Mouse (Mus musculus): Measurements from ENCODE around the gene Cars2. TPM values are rescaled to one million over a fixed set of nuclear protein-coding genes. Genes with fewer than 3 reads are reported as not detected.

The Cars2 gene
- total and polyA plus RNA-seq, 3 experiments = 62.8 to 63.8 TPM; not detected in 1

GRCm38 (mm10) chr8:11572428-11572827, 21.8 kb upstream of the Cars2 start:
- Histone ChIP-seq H3K4me3 (ENCODE audit: control insufficient read depth in 1 of 2, insufficient read depth in 1 of 2, low read depth in 2 of 2, low read length in 2 of 2) (no peak overlapping the region), H3K79me2 (ENCODE audit: control insufficient read depth, insufficient read depth, low read length, poor library complexity) (no peaks in the 10 kb centered on the region), H3K9ac (ENCODE audit: control insufficient read depth, low read depth, low read length, poor library complexity, severe bottlenecking) (no peak overlapping the region), H3K27me3 (ENCODE audit: control insufficient read depth in 1 of 2, insufficient read depth in 2 of 2, low read length in 2 of 2) (no peaks in the 10 kb centered on the region), H3K36me3 (ENCODE audit: control insufficient read depth in 1 of 2, insufficient read depth in 2 of 2, low read length in 2 of 2) (no peaks in the 10 kb centered on the region), H3K9me3 (replicated peaks; ENCODE audit: insufficient read depth, low read length) (no peaks in the 10 kb centered on the region), H3K27ac (ENCODE audit: control insufficient read depth, low read depth, low read length) (no peak overlapping the region), H3K4me1 (ENCODE audit: control insufficient read depth in 1 of 2, insufficient read depth in 2 of 2, low read length in 2 of 2) (no peaks in the 10 kb centered on the region)
- DNase-seq (ENCODE audit: low read depth, low spot score) = no peak
- TF ChIP-seq MEF2A (IDR thresholded peaks at IDR 0.05; ENCODE audit: extremely low read depth, insufficient replicate concordance, low read depth, low read length, poor library complexity, severe bottlenecking) (no peak), RCOR1 (IDR thresholded peaks at IDR 0.05; ENCODE audit: low read depth, low read length) (no peak), ZNF384 (IDR thresholded peaks at IDR 0.05; ENCODE audit: low read depth, low read length) (no peak), E2F4 (IDR thresholded peaks at IDR 0.05; ENCODE audit: borderline replicate concordance, low read depth, low read length) (no peak), MYB (IDR thresholded peaks at IDR 0.05; ENCODE audit: low read depth, low read length) (no peak), MXI1 (IDR thresholded peaks at IDR 0.05; ENCODE audit: low read depth, low read length) (no peak), POLR2AphosphoS2 (IDR thresholded peaks at IDR 0.05; ENCODE audit: low read length) (no peak), USF1 (IDR thresholded peaks at IDR 0.05; ENCODE audit: low read depth, low read length) (no peak), SMC3 (IDR thresholded peaks at IDR 0.05; ENCODE audit: low read depth, low read length) (no peak), UBTF (IDR thresholded peaks at IDR 0.05; ENCODE audit: borderline replicate concordance, insufficient read depth, low read depth, low read length) (no peak), POLR2AphosphoS5 (IDR thresholded peaks at IDR 0.05; ENCODE audit: borderline replicate concordance, low read depth, low read length) (no peak), TBP (IDR thresholded peaks at IDR 0.05; ENCODE audit: low read depth, low read length) (no peak), CHD2 (IDR thresholded peaks at IDR 0.05; ENCODE audit: low read length) (no peak), GABPA (IDR thresholded peaks at IDR 0.05; ENCODE audit: low read depth, low read length) (no peak), CTCF (IDR thresholded peaks at IDR 0.05 in 2 of 3, conservative IDR thresholded peaks at IDR 0.05 in 1 of 3; ENCODE audit: control insufficient read depth in 1 of 3, insufficient read depth in 1 of 3, low read depth in 2 of 3, low read length in 3 of 3, poor library complexity in 1 of 3, severe bottlenecking in 1 of 3) (no peak), ZMIZ1 (IDR thresholded peaks at IDR 0.05; ENCODE audit: low read depth, low read length) (no peak), JUND (IDR thresholded peaks at IDR 0.05; ENCODE audit: low read depth, low read length) (no peak)

- Histone ChIP-seq H3K9me3 (replicated peaks; ENCODE audit: insufficient read depth, low read length) (no peaks in the 10 kb centered on the region), H3K36me3 (ENCODE audit: control insufficient read depth in 1 of 2, insufficient read depth in 2 of 2, low read length in 2 of 2) (no peaks in the 10 kb centered on the region), H3K9ac (ENCODE audit: control insufficient read depth, low read depth, low read length, poor library complexity, severe bottlenecking) (no peak overlapping the region), H3K4me3 (ENCODE audit: control insufficient read depth in 1 of 2, insufficient read depth in 1 of 2, low read depth in 2 of 2, low read length in 2 of 2) (no peak overlapping the region), H3K27me3 (ENCODE audit: control insufficient read depth in 1 of 2, insufficient read depth in 2 of 2, low read length in 2 of 2) (no peaks in the 10 kb centered on the region), H3K79me2 (ENCODE audit: control insufficient read depth, insufficient read depth, low read length, poor library complexity) (no peaks in the 10 kb centered on the region), H3K27ac (ENCODE audit: control insufficient read depth, low read depth, low read length) (no peak overlapping the region), H3K4me1 (ENCODE audit: control insufficient read depth in 1 of 2, insufficient read depth in 2 of 2, low read length in 2 of 2) (no peaks in the 10 kb centered on the region)
- DNase-seq (ENCODE audit: low read depth, low spot score) = no peak
- TF ChIP-seq NELFE (IDR thresholded peaks at IDR 0.05; ENCODE audit: low read depth, low read length) (no peak), SMC3 (IDR thresholded peaks at IDR 0.05; ENCODE audit: low read depth, low read length) (no peak), ZNF384 (IDR thresholded peaks at IDR 0.05; ENCODE audit: low read depth, low read length) (no peak), TBP (IDR thresholded peaks at IDR 0.05; ENCODE audit: low read depth, low read length) (no peak), TAL1 (IDR thresholded peaks at IDR 0.05; ENCODE audit: low read length) (no peak), ELF1 (IDR thresholded peaks at IDR 0.05; ENCODE audit: low read depth, low read length) (no peak), UBTF (IDR thresholded peaks at IDR 0.05; ENCODE audit: borderline replicate concordance, insufficient read depth, low read depth, low read length) (no peak), MAX (IDR thresholded peaks at IDR 0.05; ENCODE audit: low read length) (no peak), ETS1 (IDR thresholded peaks at IDR 0.05; ENCODE audit: low read depth, low read length) (no peak), POLR2AphosphoS5 (IDR thresholded peaks at IDR 0.05; ENCODE audit: borderline replicate concordance, low read depth, low read length) (no peak), MAFK (IDR thresholded peaks at IDR 0.05; ENCODE audit: borderline replicate concordance, low read depth, low read length) (no peak), BHLHE40 (IDR thresholded peaks at IDR 0.05; ENCODE audit: borderline replicate concordance, low read depth, low read length) (no peak), HCFC1 (IDR thresholded peaks at IDR 0.05; ENCODE audit: low read depth, low read length) (no peak), KAT2A (conservative IDR thresholded peaks at IDR 0.05; ENCODE audit: low read depth, low read length) (no peak)
These were observed 21.4 kb upstream of the Cars2 start for GRCm38 (mm10) chr8:11571950-11572349.

Measured in MEL (cell line).